Mouse (Mus musculus) heart, embryonic 11.5 days (tissue): ENCODE measurements around the gene Ube2m. TPM values are rescaled to one million over a fixed set of nuclear protein-coding genes. Genes with fewer than 3 reads are reported as not detected.

Experiments
- ATAC-seq: fragments of 200-750 bp; cut with Nextera tagmentation; replicated peaks from 2 replicates; pipeline ENCODE4 v1.8.0; 2017; ENCODE audit warnings: moderate library complexity; ENCODE audit not compliant: insufficient number of reproducible peaks, low FRiP score, low TSS enrichment
- H3K27ac ChIP-seq: fragments of 300-500 bp; sonication (generic); 2 replicates; pipeline ENCODE4 v1.5.1; 2014; ENCODE audit warnings: mild to moderate bottlenecking, low read depth, low read length
- H3K27me3 ChIP-seq: fragments of 300-500 bp; sonication (generic); 2 replicates; pipeline ENCODE4 v1.6.1; 2014; ENCODE audit warnings: mild to moderate bottlenecking, low read length, mixed read lengths; ENCODE audit not compliant: control insufficient read depth, insufficient read depth
- H3K36me3 ChIP-seq: fragments of 300-500 bp; sonication (generic); 2 replicates; pipeline ENCODE4 v1.6.1; 2014; ENCODE audit warnings: mild to moderate bottlenecking, low read length, moderate library complexity, mixed read lengths; ENCODE audit not compliant: control insufficient read depth, insufficient read depth
- H3K4me1 ChIP-seq: fragments of 300-500 bp; sonication (generic); 2 replicates; pipeline ENCODE4 v1.6.1; 2014; ENCODE audit warnings: low read length; ENCODE audit not compliant: control insufficient read depth, insufficient read depth
- H3K4me2 ChIP-seq: fragments of 300-500 bp; sonication (generic); 2 replicates; pipeline ENCODE4 v1.6.1; 2014; ENCODE audit warnings: mild to moderate bottlenecking, moderate library complexity
- H3K4me3 ChIP-seq: fragments of 300-500 bp; sonication (generic); 2 replicates; pipeline ENCODE4 v1.5.1; 2014; ENCODE audit warnings: low read depth, low read length
- H3K9ac ChIP-seq: fragments of 300-500 bp; sonication (generic); 2 replicates; pipeline ENCODE4 v1.6.1; 2014; ENCODE audit warnings: mild to moderate bottlenecking, low read depth, low read length, moderate library complexity
- H3K9me3 ChIP-seq: fragments of 300-500 bp; sonication (generic); replicated peaks from 2 replicates; pipeline ENCODE4 v1.6.1; 2016; ENCODE audit warnings: low read length; ENCODE audit not compliant: control insufficient read depth
- WGBS: fragments of 180-500 bp; shearing (Covaris S2); extraction: QIAGEN DNeasy Blood & Tissue Kit; methylation state at CpG from one replicate; pipeline ENCODE4 v1.1.7; 2014; ENCODE audit not compliant: insufficient replicate concordance; 5-methylcytosine and 5-hydroxymethylcytosine counted together
- polyA plus RNA-seq: library from polyadenylated mRNA; unstranded; fragments of >200 nt; fragmentation: Nextera tagmentation; extraction: Ambion mirVana; gene quantifications from 2 replicates; pipeline ENCODE4 v1.2.1, GENCODE M21; 2014

The Ube2m gene
- polyA plus RNA-seq, 1 experiment from 2014 or later, result 172 TPM

GRCm38 (mm10) chr7:13038621-13039169 is 620 bp upstream of the Ube2m start:
- Histone ChIP-seq H3K36me3 (peaks cover 14% of the 10 kb centered on the region), H3K4me1 (peaks cover 16% of the 10 kb centered on the region), H3K27ac (peak overlapping the region; percentile 99), H3K9me3 (peaks cover 9% of the 10 kb centered on the region), H3K9ac (peak overlapping the region; percentile 97), H3K4me3 (peak overlapping the region; percentile 81), H3K4me2 (peak overlapping the region; percentile 69), H3K27me3 (peaks cover 16% of the 10 kb centered on the region)
- 17% methylated on average over 15 of the region's 15 CpGs for WGBS
- ATAC-seq, result no peak

GRCm38 (mm10) chr7:13037366-13037765 is 709 bp downstream of the Ube2m start:
- peaks cover 17% of the 10 kb centered on the region for H3K36me3 ChIP-seq
- peak overlapping the region; percentile 81 for H3K4me3 ChIP-seq
- H3K9me3 ChIP-seq, result no peaks in the 10 kb centered on the region; the same call in 1 of the 2 replicates
- peaks cover 3% of the 10 kb centered on the region; the same call in 1 of the 2 replicates for H3K27me3 ChIP-seq
- WGBS, result under 1% methylated on average over 32 of the region's 33 CpGs
- H3K4me1 ChIP-seq, result peaks cover 21% of the 10 kb centered on the region
- H3K9ac ChIP-seq, result peak overlapping the region; percentile 97
- peak; percentile 5; the same call in 1 of the 2 replicates for ATAC-seq
- H3K27ac ChIP-seq, result peak overlapping the region; percentile 99
- peak overlapping the region; percentile 69 for H3K4me2 ChIP-seq

- Histone ChIP-seq H3K4me1 (peaks cover 21% of the 10 kb centered on the region), H3K36me3 (peaks cover 19% of the 10 kb centered on the region), H3K9ac (peak overlapping the region; percentile 97), H3K4me2 (peak overlapping the region; percentile 69), H3K9me3 (no peaks in the 10 kb centered on the region), H3K27me3 (no peaks in the 10 kb centered on the region), H3K4me3 (peak overlapping the region; percentile 81), H3K27ac (no peak overlapping the region; the same call in 1 of the 2 replicates)
- ATAC-seq, result no peak
- WGBS, result 28% methylated on average over 4 of the region's 4 CpGs
Observed at GRCm38 (mm10) chr7:13036806-13037205, 1.3 kb downstream of the Ube2m start.

GRCm38 (mm10) chr7:13035211-13035855 is 2.7 kb downstream of the Ube2m start:
- H3K27me3 ChIP-seq, result no peaks in the 10 kb centered on the region
- WGBS, result 87% methylated on average over 17 of the region's 17 CpGs
- no peaks in the 10 kb centered on the region for H3K9me3 ChIP-seq
- H3K4me2 ChIP-seq, result peak overlapping the region; percentile 82
- peaks cover 27% of the 10 kb centered on the region for H3K36me3 ChIP-seq
- ATAC-seq, result no peak
- peak overlapping the region; percentile 55 for H3K4me3 ChIP-seq
- H3K9ac ChIP-seq, result 0 out of 2 replicates have a peak overlapping the region, but pooled peaks have one; percentile 23
- H3K4me1 ChIP-seq, result peaks cover 21% of the 10 kb centered on the region
- peak overlapping the region; percentile 23 for H3K27ac ChIP-seq

GRCm38 (mm10) chr7:13034148-13034977 is 3.7 kb downstream of the Ube2m start, which contains the start of gene Chmp2a:
Gene Chmp2a, minus strand, starts transcription at chr7:13034807.
- Histone ChIP-seq H3K4me3 (peak within 1 kb of the TSS; percentile 55), H3K36me3 (peaks cover 37% of the 10 kb centered on the region), H3K27me3 (no peaks in the 10 kb centered on the region), H3K4me2 (peak within 1 kb of the TSS; percentile 82), H3K9me3 (no peaks in the 10 kb centered on the region), H3K4me1 (peaks cover 21% of the 10 kb centered on the region), H3K9ac (peak within 1 kb of the TSS; percentile 82), H3K27ac (peak within 1 kb of the TSS; percentile 79)
- WGBS, result under 1% methylated on average over 44 of the region's 45 CpGs
- peak; percentile 74 for ATAC-seq

- 47% methylated on average over 13 of the region's 13 CpGs for WGBS
- H3K4me1 ChIP-seq, result peaks cover 14% of the 10 kb centered on the region
- H3K9me3 ChIP-seq, result no peaks in the 10 kb centered on the region
- H3K9ac ChIP-seq, result peak overlapping the region; percentile 82
- peak overlapping the region; percentile 79; the same call in 1 of the 2 replicates for H3K27ac ChIP-seq
- H3K4me2 ChIP-seq, result peak overlapping the region; percentile 82
- peak overlapping the region; percentile 55 for H3K4me3 ChIP-seq
- H3K36me3 ChIP-seq, result peaks cover 44% of the 10 kb centered on the region
- no peaks in the 10 kb centered on the region for H3K27me3 ChIP-seq
- no peak for ATAC-seq
Observed at GRCm38 (mm10) chr7:13033451-13034147, 4.5 kb downstream of the Ube2m start.

GRCm38 (mm10) chr7:13032541-13032940 is 5.5 kb downstream of the Ube2m start:
- H3K27ac ChIP-seq, result no peak overlapping the region
- H3K4me1 ChIP-seq, result peaks cover 14% of the 10 kb centered on the region
- H3K36me3 ChIP-seq, result peaks cover 55% of the 10 kb centered on the region
- H3K4me3 ChIP-seq, result no peak overlapping the region
- H3K9ac ChIP-seq, result no peak overlapping the region
- no peak overlapping the region for H3K4me2 ChIP-seq
- H3K9me3 ChIP-seq, result no peaks in the 10 kb centered on the region
- no peaks in the 10 kb centered on the region for H3K27me3 ChIP-seq
- 93% methylated on average over 7 of the region's 7 CpGs for WGBS
- no peak for ATAC-seq

GRCm38 (mm10) chr7:13031983-13032382 is 6.1 kb downstream of the Ube2m start:
- H3K4me3 ChIP-seq, result no peak overlapping the region
- peaks cover 60% of the 10 kb centered on the region for H3K36me3 ChIP-seq
- ATAC-seq, result no peak
- peaks cover 14% of the 10 kb centered on the region for H3K4me1 ChIP-seq
- no peaks in the 10 kb centered on the region for H3K9me3 ChIP-seq
- H3K27ac ChIP-seq, result no peak overlapping the region
- 94% methylated on average over 2 of the region's 2 CpGs for WGBS
- H3K27me3 ChIP-seq, result no peaks in the 10 kb centered on the region
- H3K9ac ChIP-seq, result no peak overlapping the region
- no peak overlapping the region for H3K4me2 ChIP-seq
